Mouse (Mus musculus): ENCODE results near the gene Sytl1. TPM values are rescaled to one million over a fixed set of nuclear protein-coding genes. Genes with fewer than 3 reads are reported as not detected.

Gene Sytl1
- polyA plus RNA-seq, 1 experiment: not detected

GRCm38 (mm10) chr4:133204379-133204778 is 58.5 kb downstream of the Sytl1 start:
- no peak overlapping the region for H3K4me3 ChIP-seq (ENCODE audit: insufficient read depth, low read depth, low read length)
- peaks cover 37% of the 10 kb centered on the region for H3K4me1 ChIP-seq (ENCODE audit: control insufficient read depth, insufficient read depth, low read length)
- no peak overlapping the region for H3K27ac ChIP-seq (ENCODE audit: insufficient read depth, low read depth, low read length)
- no peak for TF ChIP-seq POLR2A (IDR thresholded peaks at IDR 0.05; ENCODE audit: insufficient read depth, low read depth, low read length)
- TF ChIP-seq CTCF (IDR thresholded peaks at IDR 0.05; ENCODE audit: insufficient read depth, low read depth, low read length): no peak
- WGBS: 16% methylated on average over 7 of the region's 7 CpGs

GRCm38 (mm10) chr4:133203591-133203990 is 59.3 kb downstream of the Sytl1 start:
- peaks cover 39% of the 10 kb centered on the region for H3K4me1 ChIP-seq (ENCODE audit: control insufficient read depth, insufficient read depth, low read length)
- H3K4me3 ChIP-seq (ENCODE audit: insufficient read depth, low read depth, low read length): no peak overlapping the region
- H3K27ac ChIP-seq (ENCODE audit: insufficient read depth, low read depth, low read length): no peak overlapping the region
- 54% methylated on average over 3 of the region's 3 CpGs for WGBS
- TF ChIP-seq CTCF (IDR thresholded peaks at IDR 0.05; ENCODE audit: insufficient read depth, low read depth, low read length): no peak
- TF ChIP-seq POLR2A (IDR thresholded peaks at IDR 0.05; ENCODE audit: insufficient read depth, low read depth, low read length): no peak

Other genes starting within 250 kb of the Sytl1 start
- not detected in 2 replicates for gene Wasf2, start 132.6 kb downstream of the Sytl1 start, polyA plus RNA-seq (2012; ENCODE audit: insufficient read depth, insufficient read length, low replicate concordance, missing spikeins)
- not detected in 2 replicates for gene Cd164l2, start 51.0 kb downstream of the Sytl1 start, polyA plus RNA-seq (2012; ENCODE audit: insufficient read depth, insufficient read length, low replicate concordance, missing spikeins)
- not detected in 2 replicates for gene Gpr3, start 50.6 kb downstream of the Sytl1 start, polyA plus RNA-seq (2012; ENCODE audit: insufficient read depth, insufficient read length, low replicate concordance, missing spikeins)
- not detected in 2 replicates for gene Map3k6, start 22.3 kb downstream of the Sytl1 start, polyA plus RNA-seq (2012; ENCODE audit: insufficient read depth, insufficient read length, low replicate concordance, missing spikeins)
- gene Tmem222, start 14.7 kb upstream of the Sytl1 start, polyA plus RNA-seq (2012; ENCODE audit: insufficient read depth, insufficient read length, low replicate concordance, missing spikeins): not detected in 2 replicates
- gene Wdtc1, start 90.4 kb upstream of the Sytl1 start, polyA plus RNA-seq (2012; ENCODE audit: insufficient read depth, insufficient read length, low replicate concordance, missing spikeins): 113 TPM in 1 of 2 replicates, not detected in the other
- gene Slc9a1, start 106.6 kb upstream of the Sytl1 start, polyA plus RNA-seq (2012; ENCODE audit: insufficient read depth, insufficient read length, low replicate concordance, missing spikeins): not detected in 2 replicates
- gene Tent5b, start 217.0 kb upstream of the Sytl1 start, polyA plus RNA-seq (2012; ENCODE audit: insufficient read depth, insufficient read length, low replicate concordance, missing spikeins): not detected in 2 replicates
- not detected in 2 replicates for gene Trnp1, start 235.4 kb upstream of the Sytl1 start, polyA plus RNA-seq (2012; ENCODE audit: insufficient read depth, insufficient read length, low replicate concordance, missing spikeins)

Measured in olfactory bulb, adult 2 months (tissue).